Mouse (Mus musculus) E14TG2a.4 (cell line): ENCODE measurements at regions not wholly inside any gene's neighbourhood (a gene's known extent, or its start where the extent isn't known, plus 50 kb on each side); places are given as distances from the start of the nearest gene placed in this dataset.

Experiments
- H3K27me3 ChIP-seq: 2 replicates; pipeline ENCODE4 v1.6.1; 2014; ENCODE audit warnings: low read length, control low read depth; ENCODE audit not compliant: insufficient read depth
- H3K36me3 ChIP-seq: 2 replicates; pipeline ENCODE4 v1.6.1; 2014; ENCODE audit warnings: low read length, control low read depth; ENCODE audit not compliant: insufficient read depth
- H3K4me1 ChIP-seq: replicated peaks from 2 replicates; pipeline ENCODE4 v1.6.1; 2014; ENCODE audit warnings: low read depth, low read length, control low read depth
- H3K4me3 ChIP-seq: replicated peaks from 2 replicates; pipeline ENCODE4 v1.5.1; 2014; ENCODE audit warnings: mild to moderate bottlenecking, low read length
- H3K9me3 ChIP-seq: 2 replicates; pipeline ENCODE4 v1.6.1; 2014; ENCODE audit warnings: low read length, control low read depth
- CTCF ChIP-seq: conservative IDR thresholded peaks from 2 replicates; pipeline ENCODE4 v1.5.1; 2014; ENCODE audit warnings: low read length
- NANOG ChIP-seq: IDR thresholded peaks from 2 replicates; pipeline ENCODE4 v1.6.1; 2014; ENCODE audit warnings: borderline replicate concordance, low read length, mixed read lengths
- POU5F1 ChIP-seq: IDR thresholded peaks from 2 replicates; pipeline ENCODE4 v1.6.1; 2014; ENCODE audit warnings: low read length, borderline replicate concordance

DNA sequence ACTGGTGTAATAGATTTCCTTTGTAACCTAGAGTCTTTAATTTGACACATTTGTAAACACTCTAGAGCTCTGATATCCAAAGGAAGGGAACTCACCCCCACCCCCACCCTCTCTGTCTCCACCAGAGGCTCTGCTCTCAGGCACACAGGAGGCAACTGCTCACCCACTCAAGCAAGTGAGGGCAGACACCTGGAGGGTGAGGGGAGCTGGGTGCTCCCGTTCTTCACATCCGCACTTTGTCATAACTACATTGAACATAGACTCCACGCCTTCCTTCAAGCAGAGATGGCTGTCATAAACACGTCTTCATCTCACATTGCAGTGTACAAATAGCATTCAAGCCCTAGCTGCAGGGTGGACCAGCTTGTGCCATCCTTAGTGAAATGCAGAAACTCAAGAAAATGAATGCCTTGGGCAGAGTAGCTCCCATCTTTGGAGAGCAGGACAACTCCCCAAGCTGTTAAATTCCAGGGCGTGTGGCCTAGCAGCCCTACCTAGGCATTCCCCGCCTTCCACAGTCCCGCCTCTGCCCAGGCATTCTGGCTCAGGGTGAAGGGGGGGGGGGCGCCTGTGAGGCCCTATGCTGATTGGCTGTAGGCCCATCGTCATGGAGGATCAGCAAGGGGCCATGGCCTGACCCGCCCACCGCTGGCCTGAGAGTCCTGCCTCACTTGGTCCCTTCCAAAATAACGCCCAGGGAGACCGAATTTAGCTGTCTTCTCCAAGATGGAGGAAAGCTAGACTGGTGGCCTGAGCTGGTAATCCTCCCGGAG lies 72.9 kb downstream of the Psmg1 start:
- Histone ChIP-seq H3K4me1 (peaks cover 31% of the 10 kb centered on the region), H3K27me3 (no peaks in the 10 kb centered on the region)
- TF ChIP-seq POU5F1 (no peak), NANOG (no peak), CTCF (no peak)

DNA sequence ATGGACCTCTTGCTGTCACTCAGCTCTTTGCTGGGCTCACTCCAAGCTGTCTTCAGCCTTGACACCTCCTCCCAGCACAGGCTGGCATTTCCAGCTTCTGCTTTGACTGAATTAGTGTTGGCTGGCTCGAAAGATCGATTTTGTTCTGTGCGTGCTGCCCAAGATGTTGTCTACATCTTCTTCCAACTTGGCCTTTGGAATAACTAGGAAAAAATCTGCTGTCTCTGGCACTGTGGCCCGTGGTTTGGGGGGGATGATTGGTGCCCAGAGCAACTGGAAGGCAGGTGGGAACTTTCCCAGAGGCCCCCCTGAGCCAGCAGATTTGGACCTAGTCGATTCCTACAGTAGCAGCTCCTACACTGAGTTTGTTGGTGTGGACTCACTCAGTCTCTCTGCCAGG lies 76.9 kb downstream of the Psmg1 start:
- H3K36me3 ChIP-seq, result no peaks in the 10 kb centered on the region
- TF ChIP-seq POU5F1, result no peak
- no peak for TF ChIP-seq NANOG
- no peak for TF ChIP-seq CTCF
- no peaks in the 10 kb centered on the region for H3K27me3 ChIP-seq
- H3K9me3 ChIP-seq, result no peaks in the 10 kb centered on the region
- H3K4me3 ChIP-seq, result no peak overlapping the region
- peaks cover 25% of the 10 kb centered on the region for H3K4me1 ChIP-seq

More for the DNA sequence above, 72.9 kb downstream of the Psmg1 start:
- H3K36me3 ChIP-seq, result no peaks in the 10 kb centered on the region
- H3K9me3 ChIP-seq, result no peaks in the 10 kb centered on the region
- 0 out of 2 replicates have a peak overlapping the region, but pooled peaks have one; percentile 3 for H3K4me3 ChIP-seq

DNA sequence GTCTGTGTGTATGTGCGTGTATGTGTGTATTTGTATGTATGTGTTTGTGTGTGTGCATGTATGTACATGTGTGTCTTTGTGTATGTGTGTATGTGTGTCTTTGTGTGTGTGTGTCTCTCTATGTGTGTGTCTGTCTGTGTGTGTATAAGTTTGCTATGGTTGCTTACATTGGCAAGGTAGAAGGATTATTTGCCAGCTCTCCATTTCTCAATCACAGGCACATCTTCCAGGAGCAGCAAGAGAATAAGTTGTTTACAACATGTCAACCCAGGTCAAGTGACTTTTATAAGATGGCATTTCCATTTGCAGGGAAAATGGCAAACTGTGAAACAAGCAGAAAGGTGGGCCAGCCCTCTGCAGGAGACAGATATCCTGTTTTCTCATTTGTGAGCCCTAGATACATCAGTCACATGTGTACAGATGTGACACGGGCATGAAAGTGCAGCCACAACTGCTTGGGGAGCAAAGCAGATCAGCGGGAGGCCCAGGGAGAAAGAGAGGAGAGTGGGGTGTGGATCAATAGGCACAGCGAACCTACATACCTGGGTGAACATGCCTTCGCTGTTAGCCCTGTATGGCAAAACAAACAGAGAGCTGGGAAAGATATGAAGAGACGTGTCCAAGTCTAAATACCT lies 86.1 kb downstream of the Psmg1 start:
- TF ChIP-seq NANOG (no peak), CTCF (no peak), POU5F1 (no peak)
- peaks cover 3% of the 10 kb centered on the region; the same call in 1 of the 2 replicates for H3K27me3 ChIP-seq
- H3K4me3 ChIP-seq, result no peak overlapping the region
- H3K4me1 ChIP-seq, result no peaks in the 10 kb centered on the region
- H3K9me3 ChIP-seq, result no peaks in the 10 kb centered on the region
- H3K36me3 ChIP-seq, result no peaks in the 10 kb centered on the region

DNA sequence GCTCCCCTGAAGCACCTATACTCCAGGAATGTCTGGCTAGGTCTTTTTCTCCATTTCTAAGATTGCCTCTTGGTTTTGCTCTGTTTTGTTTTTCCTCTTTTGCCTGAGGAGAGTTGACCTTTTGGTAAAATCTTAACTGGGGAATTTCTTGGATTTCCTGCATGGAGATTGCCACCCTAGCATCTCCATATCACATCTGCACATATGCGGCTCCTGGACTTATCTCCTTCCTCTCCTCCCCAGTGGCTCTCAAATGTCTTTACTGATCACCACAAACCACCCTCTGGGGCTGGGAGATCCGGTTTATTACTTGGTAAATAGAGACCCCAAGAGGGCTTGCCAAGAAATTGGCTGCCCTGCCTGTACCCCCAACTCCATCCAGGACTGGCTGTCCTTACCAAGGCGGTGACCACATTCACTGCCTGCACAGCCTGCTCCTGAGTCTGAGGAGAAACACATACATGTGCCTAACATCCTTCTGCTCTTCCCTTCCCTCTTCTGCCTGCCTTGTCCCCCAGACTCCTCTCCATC lies 87.3 kb downstream of the Psmg1 start:
- TF ChIP-seq CTCF, result no peak
- TF ChIP-seq POU5F1, result no peak
- TF ChIP-seq NANOG, result no peak
- peaks cover 5% of the 10 kb centered on the region for H3K27me3 ChIP-seq

DNA sequence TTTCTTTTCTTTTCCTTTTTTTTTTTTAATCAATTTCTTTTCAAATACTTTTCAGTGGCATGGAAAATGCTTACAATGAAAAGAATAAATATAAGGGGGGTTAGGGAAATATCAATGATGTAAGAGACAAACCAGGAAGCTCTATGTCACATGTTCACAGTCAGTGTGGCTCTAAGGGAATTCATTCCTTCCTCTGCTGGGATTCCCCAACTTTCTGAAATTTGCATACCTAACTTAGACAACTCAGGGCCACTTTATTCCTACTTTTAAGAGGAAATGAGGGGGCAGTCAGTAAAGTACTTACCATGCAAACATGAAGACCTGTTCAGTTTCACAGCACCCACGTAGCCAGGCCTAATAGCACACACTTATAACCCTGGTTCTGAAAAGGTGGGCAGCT lies 88.6 kb downstream of the Psmg1 start:
- no peak for TF ChIP-seq POU5F1
- no peak for TF ChIP-seq NANOG
- TF ChIP-seq CTCF, result no peak
- Histone ChIP-seq H3K36me3 (no peaks in the 10 kb centered on the region), H3K4me1 (no peaks in the 10 kb centered on the region), H3K27me3 (peaks cover 12% of the 10 kb centered on the region), H3K9me3 (no peaks in the 10 kb centered on the region), H3K4me3 (no peak overlapping the region)

More for the DNA sequence above, 87.3 kb downstream of the Psmg1 start:
- Histone ChIP-seq H3K36me3 (no peaks in the 10 kb centered on the region), H3K4me3 (no peak overlapping the region), H3K9me3 (no peaks in the 10 kb centered on the region), H3K4me1 (no peaks in the 10 kb centered on the region)

DNA sequence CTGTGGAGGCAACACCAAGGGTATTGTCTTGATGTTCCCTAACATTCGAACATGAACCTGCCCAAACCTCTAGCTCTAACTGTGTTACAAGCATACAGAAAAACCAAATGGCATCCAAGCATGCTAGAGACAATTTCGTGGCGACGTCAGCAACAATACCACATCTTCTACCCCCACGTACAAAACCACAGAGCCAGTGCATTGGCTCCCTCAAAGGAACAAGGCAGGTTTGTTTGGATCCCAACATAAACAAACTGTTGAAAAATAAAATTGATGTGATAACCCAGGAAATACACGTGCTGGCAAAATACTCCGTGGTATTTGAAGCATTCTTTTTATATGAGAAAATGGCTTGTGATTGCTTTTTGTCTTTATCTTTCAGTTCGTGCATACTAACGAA lies 89.4 kb downstream of the Psmg1 start:
- no peaks in the 10 kb centered on the region for H3K4me1 ChIP-seq
- H3K4me3 ChIP-seq, result no peak overlapping the region
- no peaks in the 10 kb centered on the region for H3K9me3 ChIP-seq
- TF ChIP-seq NANOG (no peak), POU5F1 (no peak), CTCF (no peak)
- H3K27me3 ChIP-seq, result peaks cover 12% of the 10 kb centered on the region
- no peaks in the 10 kb centered on the region for H3K36me3 ChIP-seq

DNA sequence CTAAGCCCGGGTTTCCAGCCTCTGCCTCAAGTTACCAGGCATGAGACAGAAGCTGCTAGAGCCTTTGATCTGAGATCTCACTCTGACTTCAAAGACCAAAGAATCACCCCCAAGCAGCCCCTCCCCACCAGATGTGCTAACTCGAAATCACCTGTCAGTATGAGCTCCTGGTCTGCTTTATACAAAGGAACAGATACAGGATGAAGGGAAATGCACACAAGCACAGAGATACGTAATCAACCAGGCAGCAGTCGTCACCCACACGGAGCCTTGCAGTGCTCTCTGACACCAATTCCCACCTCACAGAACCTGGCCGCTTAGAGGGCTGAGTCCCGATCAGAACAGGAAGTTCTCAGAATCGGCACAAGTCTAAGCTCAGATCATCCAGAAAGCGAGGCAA lies 90.6 kb downstream of the Psmg1 start:
- Histone ChIP-seq H3K9me3 (no peaks in the 10 kb centered on the region), H3K4me1 (no peaks in the 10 kb centered on the region), H3K4me3 (no peak overlapping the region), H3K36me3 (no peaks in the 10 kb centered on the region), H3K27me3 (peaks cover 12% of the 10 kb centered on the region)
- no peak for TF ChIP-seq POU5F1
- TF ChIP-seq CTCF, result no peak
- no peak for TF ChIP-seq NANOG

DNA sequence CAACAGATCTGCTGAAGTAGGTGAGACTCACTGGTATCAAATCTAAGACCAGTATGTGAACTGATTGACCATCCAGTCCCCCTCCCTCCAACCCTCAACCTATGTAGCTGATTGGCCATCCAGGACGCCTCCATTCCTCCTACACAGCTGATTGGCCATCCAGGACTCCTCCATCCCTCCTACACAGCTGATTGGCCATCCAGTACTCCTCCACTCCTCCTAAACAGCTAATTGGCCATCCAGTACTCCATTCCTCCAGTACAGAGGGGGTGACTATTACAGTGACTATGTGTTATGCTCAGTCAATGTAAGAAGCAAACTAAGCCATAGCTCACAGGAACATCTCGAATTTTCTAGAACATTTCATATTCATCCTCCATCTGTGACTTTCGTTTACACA lies 91.1 kb downstream of the Psmg1 start:
- Histone ChIP-seq H3K4me1 (no peaks in the 10 kb centered on the region), H3K27me3 (peaks cover 12% of the 10 kb centered on the region), H3K36me3 (no peaks in the 10 kb centered on the region), H3K9me3 (no peaks in the 10 kb centered on the region), H3K4me3 (no peak overlapping the region)
- TF ChIP-seq NANOG (no peak), CTCF (no peak), POU5F1 (no peak)

DNA sequence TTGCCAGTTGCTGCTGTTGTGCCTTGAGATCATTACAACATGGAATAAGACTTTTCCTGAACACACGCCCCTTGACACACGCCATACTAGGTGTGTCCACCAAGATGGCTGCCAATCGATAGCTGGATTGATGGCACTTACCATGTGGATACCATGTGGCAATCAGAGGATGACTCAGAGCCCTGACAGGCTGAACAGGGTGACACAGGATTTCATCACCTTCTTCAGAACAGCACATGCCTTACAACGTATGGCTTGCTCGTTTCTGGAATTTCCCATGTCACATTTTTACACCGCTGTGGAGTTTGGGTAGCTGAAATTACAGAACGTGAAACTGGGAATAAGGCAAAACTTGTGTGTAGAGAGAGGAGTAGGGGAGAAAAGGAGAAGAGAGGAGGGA lies 92.9 kb downstream of the Psmg1 start:
- Histone ChIP-seq H3K4me1 (no peaks in the 10 kb centered on the region), H3K9me3 (no peaks in the 10 kb centered on the region), H3K27me3 (peaks cover 12% of the 10 kb centered on the region), H3K36me3 (no peaks in the 10 kb centered on the region), H3K4me3 (no peak overlapping the region)
- no peak for TF ChIP-seq POU5F1
